Mouse (Mus musculus): ENCODE measurements at regions not wholly inside any gene's neighbourhood (a gene's known extent, or its start where the extent isn't known, plus 50 kb on each side); places are given as distances from the start of the nearest gene placed in this dataset.

DNA sequence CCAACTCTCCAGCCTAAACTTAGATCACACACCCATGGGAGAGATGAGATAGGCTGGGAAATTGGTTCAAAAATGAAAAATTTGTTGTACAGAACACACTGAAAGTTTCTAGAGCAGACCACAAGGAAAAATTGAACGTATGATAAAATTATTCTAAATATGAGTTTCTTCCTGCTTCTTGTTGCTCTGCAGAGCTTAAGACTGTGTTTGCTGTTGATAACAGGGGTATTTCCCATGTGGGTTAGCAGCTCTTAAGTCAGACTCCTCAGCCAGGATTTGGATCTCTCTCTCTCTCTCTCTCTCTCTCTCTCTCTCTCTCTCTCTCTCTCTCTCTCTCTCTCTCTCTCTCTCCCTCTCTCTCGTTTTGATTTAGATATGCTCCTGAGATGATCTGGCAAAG, 173.5 kb upstream of the Stt3b start:
- DNase-seq (ENCODE audit: low read depth), result no peak

DNA sequence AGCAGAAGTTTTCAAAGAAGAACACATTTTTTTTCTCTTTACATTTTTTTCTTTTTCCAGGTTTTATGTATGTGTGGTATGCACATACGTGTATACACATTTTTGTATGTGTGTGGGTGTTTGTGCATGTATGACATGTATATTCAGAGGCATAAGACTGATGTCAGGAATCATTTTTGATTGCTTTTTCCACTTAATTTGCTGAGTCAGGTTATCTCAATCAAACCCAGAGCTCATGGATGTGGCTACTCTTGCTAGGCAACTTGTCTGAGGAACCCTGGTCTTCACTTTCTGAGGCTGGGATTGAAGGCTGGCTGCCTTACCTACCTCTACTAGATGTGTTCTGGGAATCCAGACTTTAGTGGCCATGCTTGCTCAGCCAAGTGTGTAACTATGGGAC, 174.2 kb upstream of the Stt3b start:
- no peak for DNase-seq (ENCODE audit: low read depth)

DNA sequence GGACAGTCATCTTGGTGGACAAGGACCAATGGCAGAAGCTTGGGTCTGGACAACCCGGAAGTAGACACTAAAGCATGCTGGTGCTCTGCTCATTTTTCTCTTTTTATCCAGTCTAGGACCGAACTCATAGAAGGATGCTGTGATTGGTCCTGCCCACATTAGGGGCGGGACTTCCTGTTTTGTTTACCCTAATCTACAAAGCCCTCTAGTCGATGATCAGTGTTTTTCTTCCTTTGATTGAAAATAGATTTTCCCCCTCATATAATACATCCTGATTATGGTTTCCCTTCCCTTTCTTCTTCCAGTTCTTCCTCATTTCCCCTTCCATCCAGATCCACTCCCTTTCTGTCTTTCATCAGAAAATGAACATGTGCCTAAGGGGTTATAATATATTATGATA, 175.0 kb upstream of the Stt3b start:
- no peak for DNase-seq (ENCODE audit: low read depth)

DNA sequence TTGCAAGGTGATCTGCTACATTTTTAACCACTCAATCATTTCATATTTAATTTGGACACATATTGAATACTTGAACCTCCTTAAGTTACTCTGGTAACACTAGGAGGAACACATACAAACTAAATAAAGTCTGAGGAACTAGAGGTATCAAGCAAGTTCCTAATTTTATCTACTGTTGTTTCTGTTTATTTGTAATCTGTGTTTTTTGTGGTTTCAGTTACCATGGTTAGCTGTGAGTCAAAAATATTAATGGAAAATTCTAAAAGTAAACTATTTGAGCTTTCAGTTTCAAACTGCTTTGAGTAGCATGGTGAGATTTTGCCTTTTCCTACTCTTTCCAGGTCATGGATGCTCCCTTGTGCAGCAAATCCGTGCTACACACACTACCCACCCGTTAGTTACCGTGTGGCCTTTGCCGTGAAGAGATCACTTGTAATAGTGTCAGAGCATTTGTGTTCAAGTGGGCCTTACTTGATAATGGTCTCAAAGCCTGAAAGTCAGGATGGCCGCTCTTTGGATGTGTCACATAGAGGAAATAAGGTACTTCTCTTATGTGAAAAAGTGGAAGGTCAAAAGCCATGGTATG, 177.0 kb upstream of the Stt3b start:
- no peak for DNase-seq (ENCODE audit: low read depth)

DNA sequence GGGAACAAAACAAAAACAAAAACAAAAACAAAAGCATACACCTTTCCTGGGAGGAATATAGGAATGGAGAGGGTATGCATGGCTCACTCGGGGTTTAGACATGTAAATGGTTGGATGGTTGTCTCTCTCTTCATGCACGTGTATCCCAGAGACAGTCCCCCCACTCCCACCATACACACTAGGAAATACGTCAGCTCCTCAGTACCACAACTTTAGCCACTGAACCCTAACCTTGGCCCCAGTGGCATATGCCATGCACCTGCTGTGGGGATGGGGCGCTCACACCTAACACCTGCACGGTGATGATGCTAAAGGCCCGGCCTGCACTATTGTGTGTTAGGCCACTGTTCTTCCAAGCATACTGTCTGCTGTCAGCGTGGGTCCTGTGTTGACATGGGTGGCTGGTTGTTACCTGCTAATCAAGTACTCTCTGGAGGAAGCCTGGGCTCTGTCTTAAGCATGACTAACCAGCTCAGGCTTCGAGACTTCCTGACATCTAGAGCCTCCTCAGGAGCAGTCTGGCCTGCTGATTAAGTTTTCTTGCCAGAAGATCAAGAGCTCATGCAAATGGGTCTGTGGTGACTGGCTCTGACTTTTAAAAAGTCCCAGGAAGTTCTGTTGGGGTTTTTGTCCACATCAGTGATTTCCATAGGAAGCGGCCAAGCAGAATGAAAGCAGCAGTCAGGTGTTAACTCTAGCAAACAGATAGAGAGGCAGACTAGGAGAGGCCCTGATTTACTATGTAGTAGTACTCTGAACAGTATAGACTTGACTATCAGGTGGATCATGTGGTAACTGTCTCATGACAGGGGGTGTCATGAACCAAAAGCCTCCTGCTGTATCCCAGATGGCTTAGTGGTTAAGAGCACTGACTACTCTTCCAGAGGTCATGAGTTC, 178.9 kb upstream of the Stt3b start:
- no peak for DNase-seq (ENCODE audit: low read depth)

DNA sequence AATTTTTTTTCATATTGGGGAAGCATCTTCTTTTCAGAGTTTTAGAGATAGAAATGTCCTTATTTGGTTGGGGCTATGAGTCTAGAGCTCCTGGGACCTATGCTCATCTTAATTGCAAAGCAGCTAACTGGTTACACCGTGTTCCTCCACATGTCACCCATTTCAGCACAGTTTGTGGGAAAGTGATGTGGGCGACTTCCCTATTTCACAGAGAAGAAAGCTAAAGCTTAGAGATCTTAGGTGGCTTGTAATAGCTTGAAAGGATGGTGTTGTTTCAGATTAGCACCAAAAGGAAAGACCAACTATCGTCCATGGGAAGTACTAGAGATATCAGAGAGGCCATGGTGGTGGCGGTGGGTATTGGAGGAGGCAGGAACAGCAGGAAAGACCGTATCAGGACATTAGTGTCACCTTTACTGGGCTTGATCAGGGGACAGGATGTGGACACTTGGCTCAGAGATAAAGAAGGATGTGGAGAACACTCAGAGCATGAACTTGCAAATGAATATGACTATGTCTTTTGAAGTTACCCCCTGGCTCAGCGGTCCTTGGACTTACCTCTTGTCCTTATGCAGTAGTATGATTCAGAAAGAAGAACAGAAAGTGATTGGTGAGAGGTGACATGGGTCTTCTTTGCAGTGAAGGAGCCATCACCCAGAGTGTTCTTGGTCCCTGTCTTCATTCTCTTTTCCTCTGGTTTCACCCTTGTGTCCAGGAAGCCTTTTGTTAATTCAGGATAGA, 182.4 kb upstream of the Stt3b start:
- no peak for DNase-seq (ENCODE audit: low read depth)

DNA sequence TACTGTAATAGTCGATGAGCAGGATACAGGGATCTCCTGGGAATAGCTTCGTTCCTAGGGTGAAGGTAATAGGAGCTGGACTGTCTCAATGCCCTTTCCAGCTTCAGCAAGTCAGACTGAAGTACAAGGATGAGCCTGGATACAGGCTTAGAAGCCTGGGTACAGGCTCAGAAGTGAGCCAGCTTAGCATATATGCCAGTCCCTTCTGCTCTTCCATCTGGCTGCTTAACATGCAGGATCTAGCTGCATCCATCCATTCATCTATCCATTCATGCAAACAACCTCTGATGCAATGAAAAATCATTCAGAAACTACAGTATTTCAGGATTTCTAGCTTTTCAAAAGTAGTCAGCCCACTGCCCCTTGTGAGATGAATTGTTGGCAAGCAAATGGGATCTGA, 183.5 kb upstream of the Stt3b start:
- DNase-seq (ENCODE audit: low read depth), result no peak

DNA sequence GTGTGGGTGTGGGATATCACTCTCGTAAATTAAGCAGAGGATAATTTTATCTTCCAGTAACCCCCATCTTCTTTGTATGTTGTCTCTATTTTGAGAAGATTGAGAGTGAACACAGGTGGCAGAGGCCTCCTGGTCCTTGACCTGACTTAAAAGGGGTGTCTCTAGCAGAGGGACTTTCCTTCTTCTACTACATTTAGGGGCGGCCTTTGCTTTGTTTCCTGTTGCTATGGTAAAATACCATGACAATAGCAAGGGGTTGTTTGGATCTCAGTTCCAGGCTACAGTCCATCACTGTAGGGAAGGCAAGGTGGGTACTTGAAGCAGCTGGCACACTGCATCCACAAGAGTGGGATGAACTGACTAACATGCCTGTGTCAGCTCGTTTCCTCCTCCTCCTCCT, 189.3 kb upstream of the Stt3b start:
- DNase-seq (ENCODE audit: low read depth), result no peak

DNA sequence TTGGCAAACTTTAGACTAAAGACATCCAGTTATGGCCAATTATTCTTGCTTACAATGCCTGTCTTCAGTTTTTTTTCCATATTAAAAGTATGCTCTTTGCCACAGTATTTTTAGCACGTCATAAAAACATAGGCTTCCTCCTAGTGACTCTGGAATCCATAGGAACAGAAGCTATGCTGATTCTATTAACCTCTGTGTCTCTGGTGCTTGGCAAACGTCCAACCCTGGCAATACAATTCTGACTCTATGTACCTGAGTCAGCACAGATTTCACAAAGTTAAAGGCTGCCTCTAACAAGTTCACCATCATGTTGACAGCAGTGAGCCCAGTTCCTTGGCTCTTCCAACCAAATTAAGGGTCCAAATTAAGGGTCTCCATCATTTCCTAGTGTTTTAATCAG, 194.6 kb upstream of the Stt3b start:
- no peak for DNase-seq (ENCODE audit: low read depth)

DNA sequence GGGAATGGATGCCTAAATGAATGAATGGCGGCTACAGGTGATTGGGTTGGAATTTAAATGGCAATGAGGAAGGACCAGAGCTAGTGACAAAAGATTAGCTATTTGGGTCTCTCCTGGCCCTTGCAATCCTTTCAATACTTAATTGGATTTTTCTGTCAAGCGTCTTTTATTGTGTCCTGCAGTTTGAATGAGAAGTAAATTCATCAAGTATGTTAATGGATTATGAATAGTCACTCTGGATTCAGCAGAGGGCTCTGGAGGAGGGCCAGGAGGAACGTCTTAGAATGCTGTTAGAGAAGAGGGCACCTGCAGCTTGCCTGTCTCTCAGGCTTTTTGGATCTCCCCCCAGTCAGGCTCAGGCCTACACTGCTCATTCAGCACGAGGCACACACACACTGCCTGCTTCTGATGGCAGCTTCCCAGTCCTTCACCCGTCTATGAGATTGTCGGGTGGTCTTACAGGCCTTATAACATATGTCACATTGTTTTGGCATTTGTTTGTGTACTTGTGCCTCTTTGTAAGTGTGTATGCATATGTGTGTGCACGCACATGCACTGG, 197.0 kb upstream of the Stt3b start:
- DNase-seq (ENCODE audit: low read depth), result no peak

DNA sequence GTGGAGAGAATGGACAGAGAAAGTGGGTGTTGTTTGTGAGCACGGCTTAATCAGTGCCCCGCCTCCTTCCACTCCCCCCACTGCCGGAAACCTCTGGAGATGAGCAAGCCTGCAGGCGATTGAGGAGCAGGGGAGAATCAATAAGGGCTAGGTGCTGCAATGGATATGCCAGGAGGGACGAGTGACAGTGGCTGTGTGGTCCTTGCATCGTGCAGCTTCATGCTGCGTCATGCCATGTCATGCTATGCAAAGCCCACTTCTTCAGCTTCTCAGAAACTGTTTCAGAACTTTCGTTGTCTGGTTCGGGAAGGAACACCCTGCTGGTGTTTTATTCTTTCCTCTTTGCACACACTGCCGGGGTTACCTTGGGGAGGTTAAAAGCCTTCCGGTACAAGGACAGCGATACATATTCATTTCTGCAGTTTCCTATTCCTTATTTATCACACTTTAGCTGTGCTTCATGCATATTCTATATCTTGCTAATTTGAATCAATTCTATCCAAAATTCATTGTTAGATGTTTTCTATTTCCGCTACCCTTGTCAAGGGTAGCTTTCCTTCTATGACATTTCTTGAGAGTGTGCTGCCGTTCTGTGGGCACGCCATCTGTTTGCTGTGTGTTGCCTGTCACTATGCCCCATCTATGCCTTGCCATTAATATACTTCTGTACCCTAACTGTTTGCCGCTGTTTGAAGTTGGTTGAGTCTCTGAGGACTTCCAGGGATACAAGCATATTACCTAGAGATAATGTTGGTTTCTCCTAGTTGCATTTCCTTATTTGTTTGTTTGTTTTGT, 202.8 kb upstream of the Stt3b start:
- DNase-seq (ENCODE audit: low read depth), result no peak

DNA sequence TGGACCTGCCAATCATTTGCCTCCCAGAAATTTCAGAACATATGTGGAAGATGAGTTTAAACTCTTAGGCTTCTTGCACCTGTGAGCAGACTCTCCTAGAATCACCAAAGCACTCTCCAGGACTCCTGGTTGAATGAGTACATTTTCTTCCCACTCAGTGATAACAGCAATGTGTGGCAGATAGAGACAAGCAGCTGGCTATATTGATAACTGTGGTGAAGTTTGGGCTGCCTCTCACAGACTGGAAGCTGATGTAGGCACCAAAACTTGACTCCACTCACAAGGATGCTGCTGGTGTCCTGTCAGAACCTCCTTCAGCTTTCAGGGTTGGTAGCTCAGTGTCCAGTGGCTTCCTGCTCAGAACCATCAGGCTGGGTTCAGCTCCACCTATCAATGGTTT, 207.7 kb upstream of the Stt3b start:
- no peak for DNase-seq (ENCODE audit: low read depth)

DNA sequence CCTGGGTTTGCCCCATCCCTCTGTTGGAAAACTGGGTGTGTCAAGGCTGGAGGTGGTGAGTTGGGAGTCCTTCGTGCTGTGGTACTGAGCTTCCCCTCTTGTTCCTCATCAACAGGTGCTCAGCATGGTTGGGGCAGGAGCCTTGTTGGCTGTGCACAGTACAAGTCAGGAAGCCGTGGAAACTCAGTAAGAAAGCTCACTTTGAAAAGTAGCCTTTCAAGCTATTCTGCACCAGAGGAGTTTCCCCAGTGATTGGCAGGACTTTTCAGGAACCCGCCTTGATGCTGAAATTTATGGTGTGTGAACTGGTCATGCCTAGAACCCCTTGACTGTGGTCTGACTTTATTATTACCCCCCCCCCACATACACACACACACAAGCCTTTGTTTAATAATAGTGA, 213.9 kb upstream of the Stt3b start:
- no peak for DNase-seq (ENCODE audit: low read depth)

DNA sequence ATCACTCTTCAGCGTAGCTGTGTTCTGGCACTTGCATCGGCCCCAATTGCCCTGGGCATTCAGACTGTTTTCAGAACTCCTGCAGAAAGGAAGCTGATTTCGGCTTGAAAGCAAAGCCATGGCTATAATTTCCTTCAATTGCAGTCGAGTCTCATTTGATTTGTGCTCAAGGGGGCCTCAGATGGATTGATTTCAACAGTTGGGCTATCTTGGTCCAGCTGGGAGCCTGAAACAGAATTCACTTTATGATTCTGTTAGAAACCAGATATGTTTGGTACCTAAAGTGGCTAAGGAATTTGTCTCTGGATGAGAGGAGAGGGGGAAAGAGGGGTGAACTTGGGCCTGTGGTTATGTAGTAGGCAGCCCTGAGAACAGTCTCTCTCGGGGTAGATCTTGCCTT, 214.4 kb upstream of the Stt3b start:
- no peak for DNase-seq (ENCODE audit: low read depth)

DNA sequence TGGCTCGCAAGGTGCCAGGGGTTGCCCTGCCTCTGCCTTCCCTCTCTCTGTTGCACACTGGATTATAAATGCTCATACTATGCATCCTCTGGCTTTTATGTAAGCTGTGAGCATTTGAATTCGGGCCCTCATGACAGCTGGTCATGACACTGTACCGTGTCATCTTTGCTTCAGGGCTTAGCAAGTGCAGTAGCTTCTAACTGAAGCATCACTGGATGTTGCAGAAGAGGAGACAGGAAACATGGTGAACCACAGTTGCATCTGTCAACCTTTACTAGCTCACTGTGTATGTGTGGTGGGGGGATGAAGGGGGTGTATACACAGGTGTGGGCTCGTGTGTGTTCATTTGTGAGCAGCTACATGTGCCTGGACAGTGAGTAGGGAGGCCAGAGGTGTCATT, 216.1 kb upstream of the Stt3b start:
- no peak for DNase-seq (ENCODE audit: low read depth)

DNA sequence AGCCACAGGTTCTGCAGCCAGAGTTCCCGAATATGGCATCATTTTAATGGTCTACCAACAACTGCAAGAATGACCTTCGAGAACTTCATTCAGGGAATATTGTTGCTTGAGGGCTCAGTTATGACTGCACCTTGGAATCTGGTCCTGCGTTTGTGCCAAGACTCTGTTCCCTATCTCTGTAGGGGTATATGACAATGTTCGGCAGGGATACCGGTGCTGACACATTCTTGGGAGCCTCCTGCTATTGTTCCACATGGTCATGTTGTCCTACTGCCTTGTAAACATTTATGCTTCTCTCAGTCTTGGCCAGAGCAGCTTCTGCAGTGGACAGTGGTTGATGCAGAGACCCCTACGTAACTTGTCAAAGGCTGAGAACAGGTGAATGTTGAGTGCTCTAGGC, 216.8 kb upstream of the Stt3b start:
- no peak for DNase-seq (ENCODE audit: low read depth)

DNA sequence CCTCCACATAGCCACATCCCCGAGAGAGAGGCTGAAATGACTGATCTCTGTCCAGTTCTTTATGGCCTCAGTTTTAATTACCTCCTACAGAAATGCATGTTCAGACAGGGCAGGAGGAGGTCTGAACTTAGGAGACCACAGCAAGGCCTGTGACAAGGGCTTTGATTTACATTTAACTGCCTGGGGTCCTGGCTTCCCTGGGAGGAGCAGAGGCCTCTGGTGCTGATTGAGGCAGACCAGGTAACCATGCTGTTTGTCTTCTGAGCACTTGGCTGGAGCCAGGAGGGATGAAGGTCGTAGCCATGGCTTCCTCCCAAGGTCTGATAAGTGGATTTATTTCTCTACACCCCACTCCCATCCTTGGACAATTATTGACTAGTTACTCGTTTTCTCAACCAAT, 224.0 kb upstream of the Stt3b start:
- DNase-seq (ENCODE audit: low read depth), result no peak

DNA sequence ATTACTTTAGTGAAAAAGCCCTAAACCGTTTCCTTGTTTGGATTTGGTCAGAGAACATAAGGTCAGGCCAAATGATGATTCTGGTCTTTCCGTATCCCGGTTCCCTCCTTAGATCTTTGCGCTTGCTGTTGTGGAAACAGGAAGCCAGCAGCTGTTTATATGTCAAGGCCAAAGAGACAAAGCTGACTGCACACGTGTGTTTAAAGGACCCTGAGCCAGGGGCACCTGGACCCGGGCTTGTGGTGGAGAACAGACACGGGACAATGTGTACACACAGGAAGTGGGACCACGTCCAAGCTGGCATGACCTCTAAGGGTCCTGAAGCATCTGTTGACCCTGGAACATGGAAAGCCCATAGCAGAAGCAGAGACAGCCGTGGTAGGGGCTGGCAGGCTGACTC, 233.4 kb upstream of the Stt3b start:
- no peak for DNase-seq (ENCODE audit: low read depth)

DNA sequence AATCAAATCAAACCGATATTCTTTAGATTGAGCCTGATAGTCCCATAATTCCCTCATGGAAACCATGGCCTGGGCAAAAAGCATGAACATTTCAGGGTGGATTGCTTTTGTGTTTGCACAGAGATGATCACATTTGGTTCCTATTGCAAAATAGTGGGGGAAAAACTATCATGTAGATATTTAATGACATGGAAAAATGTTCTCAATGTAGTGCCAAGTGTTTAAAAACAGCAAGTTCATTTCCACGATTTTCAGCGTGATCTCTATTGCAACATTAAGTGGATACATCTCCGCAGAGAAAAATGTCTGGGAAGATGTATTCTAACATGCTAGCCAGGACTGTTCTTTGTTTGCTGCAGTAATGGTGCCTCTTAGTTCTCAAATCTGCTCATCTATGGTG, 235.0 kb upstream of the Stt3b start:
- DNase-seq (ENCODE audit: low read depth), result no peak

DNA sequence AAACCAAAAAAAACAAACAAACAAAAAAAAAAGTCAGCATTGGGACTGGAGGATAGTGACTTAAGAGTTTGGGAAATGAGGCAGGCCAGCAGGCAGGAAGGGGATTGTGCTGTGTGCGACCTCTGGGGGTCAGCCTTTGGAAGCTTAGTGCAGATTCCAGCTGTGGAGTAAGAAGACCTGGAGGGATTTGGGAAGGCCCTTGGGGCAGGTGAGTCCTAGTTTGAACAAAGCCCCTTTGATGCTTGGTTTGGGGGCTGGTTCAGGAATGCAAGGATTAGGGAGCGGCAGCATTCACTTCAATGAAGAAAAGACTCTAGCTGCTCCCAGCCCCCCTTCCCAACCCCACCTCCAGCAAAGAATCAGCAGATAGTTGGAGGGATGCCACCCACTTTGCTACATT, 235.6 kb upstream of the Stt3b start:
- DNase-seq (ENCODE audit: low read depth), result no peak

DNA sequence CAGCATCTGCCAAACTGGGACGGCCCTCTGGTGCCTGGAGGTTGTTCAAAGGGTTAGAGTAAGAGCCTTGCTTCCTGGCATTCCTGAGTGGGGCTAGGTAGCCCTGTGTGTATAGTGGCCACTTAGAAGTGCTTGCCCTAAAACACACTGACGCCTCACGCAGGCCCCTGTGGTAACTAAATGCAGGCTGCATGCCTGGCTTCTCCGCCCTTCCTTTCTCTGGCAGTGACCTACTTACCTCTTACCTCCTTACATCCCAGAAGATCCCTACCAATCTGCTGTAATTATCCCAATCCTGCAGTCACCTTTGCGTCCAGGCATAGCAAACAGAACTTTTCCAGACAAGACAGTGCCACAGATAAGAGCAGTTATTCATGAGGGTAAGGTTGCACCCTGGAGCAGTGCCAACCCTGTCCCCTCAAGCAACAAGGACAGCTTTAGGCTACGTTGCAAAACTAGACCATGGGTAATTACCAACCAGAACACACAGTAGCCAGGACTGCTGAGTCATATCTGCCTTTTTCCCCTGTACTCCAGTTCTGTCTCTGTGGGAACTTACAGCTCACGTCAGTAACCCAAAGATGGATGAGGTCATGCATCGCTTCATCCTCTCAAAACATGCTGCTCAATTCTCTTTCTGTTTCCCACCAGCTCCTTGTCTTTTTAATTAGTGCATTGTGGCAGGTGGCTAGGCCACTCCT, 237.6 kb upstream of the Stt3b start:
- no peak for DNase-seq (ENCODE audit: low read depth)

Data from NIH3T3 (cell line).